Mouse (Mus musculus) testis, adult 2 months (tissue): Measurements from ENCODE around the gene Efcab12.

ENCODE experiments used
- CTCF ChIP-seq: fragments of 200-500 bp; IDR thresholded peaks from 2 replicates; pipeline ENCODE4 v1.5.1; 2012; ENCODE audit warnings: low read depth, mild to moderate bottlenecking, inconsistent platforms, low read length, moderate library complexity; ENCODE audit not compliant: control insufficient read depth, insufficient read depth, insufficient replicate concordance
- POLR2A ChIP-seq: fragments of 200-500 bp; IDR thresholded peaks from 2 replicates; pipeline ENCODE4 v1.6.1; 2012; ENCODE audit warnings: low read depth, mild to moderate bottlenecking, inconsistent platforms, low read length, moderate library complexity; ENCODE audit not compliant: control insufficient read depth

DNA sequence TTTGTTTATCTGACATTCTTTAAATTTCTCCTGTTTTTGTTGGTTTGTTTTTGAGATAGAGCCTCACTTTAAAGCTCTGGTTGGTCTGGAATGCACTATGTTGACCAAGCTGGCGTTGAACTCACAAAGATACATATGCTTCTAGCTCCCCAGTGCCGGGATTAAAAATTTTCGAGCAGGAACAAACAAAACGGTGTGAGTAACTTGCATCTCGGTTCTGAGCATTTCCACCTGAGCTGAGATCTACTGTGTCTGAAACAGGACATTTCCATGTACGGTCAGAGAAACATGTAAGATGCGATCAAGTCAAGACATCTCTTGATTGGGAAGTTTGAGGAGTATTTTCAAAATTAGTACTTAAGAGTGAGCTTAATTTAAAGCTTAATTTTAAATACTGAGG lies 15.8 kb upstream of the Efcab12 start:
- TF ChIP-seq CTCF (no peak), POLR2A (no peak)
